Mouse (Mus musculus) heart, postnatal 0 days (tissue): ENCODE data around the gene Ndufc2.

ENCODE experiments used
- CTCF ChIP-seq: IDR thresholded peaks from 2 replicates; pipeline ENCODE4 v1.5.1; 2016; ENCODE audit warnings: antibody characterized with exemption, control low read depth, low read depth
- EP300 ChIP-seq: IDR thresholded peaks from 2 replicates; pipeline ENCODE4 v1.6.1; 2016; ENCODE audit warnings: antibody characterized with exemption, low read depth

DNA sequence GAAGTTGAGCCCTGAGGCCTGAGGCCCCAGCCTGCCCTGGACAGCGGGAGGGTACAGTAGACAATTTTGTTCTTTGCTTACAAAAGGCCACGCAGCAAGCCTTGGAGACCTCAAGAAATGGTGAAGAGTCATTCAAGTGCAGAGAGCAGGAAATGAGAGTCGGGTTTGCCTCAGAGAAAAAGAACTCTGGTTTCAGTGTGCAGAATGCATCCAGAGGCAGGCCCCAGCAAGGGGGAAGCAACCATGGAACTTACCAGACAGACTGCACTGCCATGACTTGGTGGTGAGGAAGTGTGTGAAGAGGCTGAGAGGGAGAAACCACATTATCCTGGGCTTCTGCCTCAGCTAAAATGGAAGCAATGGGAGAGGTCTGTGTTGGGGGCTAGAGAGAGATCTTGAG lies 55.8 kb downstream of the Ndufc2 start:
- TF ChIP-seq CTCF (no peak), EP300 (no peak)
